Mouse (Mus musculus) CD4-positive, CD25-positive, alpha-beta regulatory T cell, adult 2 months (primary cell): ENCODE data around the gene Cyld.

ENCODE experiments used
- DNase-seq: peaks from one replicate; pipeline ENCODE4 v3.0.0-alpha.2; 2012; ENCODE audit warnings: low read depth, low spot score

Gene Cyld

GRCm38 (mm10) chr8:88696721-88697641 is at the start of gene Cyld:
TSS of gene Cyld (plus strand) at chr8:88697028.
- peak; percentile 99 for DNase-seq

- no peak for DNase-seq
Measured at GRCm38 (mm10) chr8:88648322-88648721, 48.5 kb upstream of the Cyld start.

DNA sequence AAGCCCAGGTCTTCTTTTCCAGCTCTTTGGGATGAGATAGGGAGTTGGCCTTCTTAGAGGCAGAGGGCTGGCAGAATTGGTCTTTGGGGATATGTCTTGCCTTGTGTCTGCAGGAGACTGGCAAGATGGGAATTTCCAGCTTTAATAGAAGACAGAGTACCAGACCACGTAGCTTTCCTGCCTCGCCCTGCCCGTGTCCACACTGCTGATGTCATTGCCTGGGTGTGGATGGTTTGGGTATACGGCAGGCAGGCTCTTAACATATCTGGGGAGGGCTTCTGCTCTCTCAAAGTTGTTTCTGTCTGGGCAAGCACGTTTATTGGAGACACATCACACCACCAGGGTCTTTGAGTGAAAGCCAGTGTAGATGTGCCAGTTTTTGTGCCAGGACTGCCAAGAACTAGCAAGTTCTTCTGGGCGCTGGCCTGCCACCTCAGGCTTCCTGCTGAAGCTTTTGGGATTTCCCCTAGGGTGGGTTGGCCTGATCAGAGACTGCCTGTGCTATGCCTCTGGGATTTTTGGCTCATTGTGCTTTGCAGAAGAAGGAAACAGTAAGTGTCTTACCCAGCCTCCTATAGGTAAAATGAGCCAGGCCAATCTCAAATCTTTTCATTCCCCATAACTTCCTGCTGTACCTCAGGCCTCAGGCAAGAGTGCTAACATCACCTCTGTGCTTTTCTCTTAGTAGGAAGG is 46.7 kb upstream of the Cyld start:
- DNase-seq: peak; percentile 46

DNA sequence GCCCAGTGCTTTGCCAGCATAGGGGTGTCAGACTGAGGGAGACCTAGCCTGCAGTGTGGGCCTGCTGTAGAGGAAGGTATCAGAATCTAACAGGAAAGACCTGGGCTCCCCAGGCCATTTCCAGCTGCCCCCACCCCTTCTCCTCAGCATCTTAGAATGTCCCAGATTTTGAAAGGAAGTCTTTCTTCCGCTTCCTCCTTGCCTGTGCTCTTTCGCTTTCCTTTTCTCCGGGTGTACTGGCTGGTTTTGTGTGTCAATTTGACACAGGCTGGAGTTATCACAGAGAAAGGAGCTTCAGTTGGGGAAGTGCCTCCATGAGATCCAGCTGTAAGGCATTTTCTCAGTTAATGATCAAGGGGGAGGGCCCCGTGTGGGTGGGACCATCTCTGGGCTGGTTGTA is 45.7 kb upstream of the Cyld start:
- peak; percentile 38 for DNase-seq

- no peak for DNase-seq
Measured at GRCm38 (mm10) chr8:88655334-88655733, 41.5 kb upstream of the Cyld start.

DNA sequence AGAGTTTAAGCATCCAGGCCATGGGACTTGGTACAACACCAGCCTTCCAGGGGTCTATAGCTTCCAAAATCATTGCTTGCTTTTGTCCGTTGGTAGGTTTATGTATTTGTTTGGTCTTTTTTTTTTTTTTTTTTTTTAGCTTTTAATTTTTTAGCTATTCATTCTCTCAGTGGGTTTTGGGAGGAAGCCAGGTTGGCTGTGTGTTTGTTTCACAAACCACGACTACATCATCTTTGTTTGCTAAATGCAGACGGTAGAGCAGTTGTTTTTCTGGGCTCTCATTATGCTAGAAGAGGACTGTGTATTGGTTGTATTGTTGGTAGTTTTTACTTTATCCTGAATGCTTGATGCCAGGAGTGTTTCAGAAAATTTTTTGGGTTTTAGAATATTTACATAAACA is 37.0 kb upstream of the Cyld start:
- DNase-seq: no peak

DNA sequence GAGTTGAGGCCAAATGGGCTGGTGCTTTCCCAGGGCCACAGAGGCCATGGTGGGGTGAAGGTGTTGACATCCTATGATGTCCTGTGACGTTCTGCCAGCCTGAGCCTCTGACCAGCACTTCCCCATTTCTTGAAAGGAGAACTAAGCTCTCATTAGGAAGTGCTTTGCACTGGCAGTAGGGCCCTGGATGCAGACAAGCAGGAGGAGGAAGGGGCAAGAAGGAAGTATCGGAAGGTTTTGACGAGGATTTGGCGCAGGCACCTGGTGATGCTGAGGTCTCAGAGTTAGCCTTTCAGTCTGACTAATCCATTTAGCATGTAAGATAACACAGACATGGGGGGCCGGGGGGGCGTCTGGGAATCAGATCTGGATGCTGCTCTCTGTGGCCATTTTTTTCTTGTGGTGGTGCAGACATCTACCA is 34.4 kb upstream of the Cyld start:
- DNase-seq: no peak

GRCm38 (mm10) chr8:88664121-88664520 is 32.7 kb upstream of the Cyld start:
- no peak for DNase-seq

- DNase-seq: no peak
Measured at GRCm38 (mm10) chr8:88664947-88665346, 31.9 kb upstream of the Cyld start.

- DNase-seq: peak; percentile 36
Measured at GRCm38 (mm10) chr8:88666435-88666834, 30.4 kb upstream of the Cyld start.

DNA sequence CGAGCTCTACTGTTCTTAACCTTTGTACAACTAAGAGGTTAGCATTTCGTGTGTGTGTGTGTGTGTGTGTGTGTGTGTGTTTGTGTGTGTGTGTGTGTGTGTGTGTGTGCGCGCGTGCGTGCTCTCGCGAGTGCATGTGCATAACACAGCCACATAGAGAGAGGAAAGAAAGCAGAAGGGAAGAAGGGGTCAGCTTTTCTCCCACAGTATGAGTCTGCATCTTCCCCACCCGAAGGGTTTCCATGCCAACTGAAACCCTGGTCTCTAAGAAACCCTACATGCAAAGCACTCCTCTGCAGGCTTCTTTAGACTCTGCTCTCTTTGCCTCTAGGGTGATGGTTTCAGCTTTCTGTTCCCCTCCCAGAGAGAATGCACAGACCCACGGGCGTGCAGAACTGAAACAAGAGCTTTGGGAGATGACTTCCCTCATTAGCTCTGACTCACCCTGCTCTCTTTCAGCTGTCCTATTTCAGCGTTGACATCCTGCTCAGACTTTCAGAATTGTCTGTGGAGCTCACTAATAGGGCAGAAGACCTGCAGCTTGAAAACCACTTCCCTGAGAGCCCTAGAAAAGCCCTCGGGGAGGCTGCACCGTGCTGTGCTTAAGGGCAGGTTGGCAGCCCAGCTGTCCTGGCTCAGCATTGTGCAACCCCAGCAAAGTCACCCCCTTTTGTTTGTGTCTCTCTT is 28.3 kb upstream of the Cyld start:
- DNase-seq: peak; percentile 73

GRCm38 (mm10) chr8:88670782-88671181 is 26.0 kb upstream of the Cyld start:
- no peak for DNase-seq

DNA sequence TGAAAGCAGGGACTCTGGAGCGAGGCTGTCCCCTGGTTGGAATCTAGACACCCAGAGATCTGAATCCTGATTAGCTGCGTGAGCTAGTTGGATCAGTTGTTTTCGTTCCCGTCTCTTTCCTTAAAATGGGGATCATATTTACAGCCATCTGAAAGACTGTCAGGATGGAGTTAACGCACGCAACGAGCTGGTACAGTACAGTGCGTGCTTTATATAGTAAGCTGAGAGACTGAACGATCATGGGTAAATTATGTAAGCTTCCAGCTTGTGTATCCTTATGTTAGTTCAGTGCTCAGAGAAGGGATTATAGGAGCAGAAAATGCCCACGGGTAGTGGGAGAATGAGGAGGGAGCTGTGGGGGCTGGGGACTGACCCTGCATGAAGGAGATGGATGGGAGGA is 25.3 kb upstream of the Cyld start:
- DNase-seq: no peak

DNA sequence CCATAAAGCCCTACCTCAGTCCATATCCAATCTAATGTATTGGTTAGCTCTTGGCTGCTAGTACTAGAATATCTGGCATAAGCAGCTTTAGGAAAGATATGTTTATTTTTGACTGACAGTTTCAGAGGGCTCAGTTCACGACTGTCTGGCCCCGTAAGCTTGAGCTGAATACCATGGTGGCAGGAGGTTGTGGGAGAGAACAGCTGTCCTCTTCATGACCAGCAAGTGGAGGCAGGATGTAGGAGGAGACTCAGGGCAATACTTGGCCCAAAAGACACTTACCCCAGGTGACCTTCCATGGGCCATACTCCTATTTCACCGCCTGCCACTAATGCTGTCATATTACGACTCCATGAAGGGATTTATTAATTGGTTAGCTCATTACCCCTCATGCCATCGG is 23.0 kb upstream of the Cyld start:
- no peak for DNase-seq

- DNase-seq: no peak
Measured at GRCm38 (mm10) chr8:88675372-88676165, 21.3 kb upstream of the Cyld start.

DNA sequence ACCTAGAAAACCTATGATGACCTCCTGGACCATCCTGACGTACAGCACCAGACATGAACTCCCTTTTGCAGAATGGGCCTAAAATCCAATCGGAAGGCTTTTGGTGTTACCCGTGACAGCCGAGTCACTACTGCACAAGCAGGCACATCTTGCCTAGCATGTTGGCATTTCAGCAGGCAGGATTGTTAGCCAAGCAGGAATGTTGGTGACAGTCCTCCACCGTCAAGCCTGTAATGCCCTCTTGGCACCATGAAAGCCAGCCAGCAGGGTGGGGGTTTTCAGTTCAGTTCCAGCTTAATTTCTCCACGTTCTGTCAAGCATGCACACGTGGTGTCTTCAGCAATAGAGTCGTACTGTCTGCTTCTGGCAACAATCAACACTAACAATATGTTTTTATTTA is 19.8 kb upstream of the Cyld start:
- DNase-seq: no peak

- no peak for DNase-seq
Measured at GRCm38 (mm10) chr8:88680566-88680965, 16.3 kb upstream of the Cyld start.

DNA sequence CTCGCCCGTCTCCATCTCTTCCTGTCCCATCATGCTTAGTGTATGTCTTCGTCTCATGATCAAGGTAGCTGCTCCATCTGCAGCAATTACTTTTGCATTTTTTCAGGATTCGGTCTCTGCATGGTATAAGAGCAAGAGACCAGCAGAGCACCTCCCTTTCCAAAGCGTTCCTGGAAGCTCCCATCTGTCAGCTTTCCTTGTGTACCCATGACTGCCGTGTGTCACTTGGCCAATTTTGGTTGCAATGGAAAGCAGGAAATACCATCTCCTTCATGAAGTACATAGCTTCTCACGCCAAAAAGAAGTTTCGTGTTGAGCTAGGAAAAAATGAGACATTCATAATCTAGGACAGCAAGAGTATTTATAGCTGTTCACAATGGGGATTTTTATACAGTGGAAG is 15.8 kb upstream of the Cyld start:
- no peak for DNase-seq

- no peak for DNase-seq
Measured at GRCm38 (mm10) chr8:88683656-88684289, 13.1 kb upstream of the Cyld start.

DNA sequence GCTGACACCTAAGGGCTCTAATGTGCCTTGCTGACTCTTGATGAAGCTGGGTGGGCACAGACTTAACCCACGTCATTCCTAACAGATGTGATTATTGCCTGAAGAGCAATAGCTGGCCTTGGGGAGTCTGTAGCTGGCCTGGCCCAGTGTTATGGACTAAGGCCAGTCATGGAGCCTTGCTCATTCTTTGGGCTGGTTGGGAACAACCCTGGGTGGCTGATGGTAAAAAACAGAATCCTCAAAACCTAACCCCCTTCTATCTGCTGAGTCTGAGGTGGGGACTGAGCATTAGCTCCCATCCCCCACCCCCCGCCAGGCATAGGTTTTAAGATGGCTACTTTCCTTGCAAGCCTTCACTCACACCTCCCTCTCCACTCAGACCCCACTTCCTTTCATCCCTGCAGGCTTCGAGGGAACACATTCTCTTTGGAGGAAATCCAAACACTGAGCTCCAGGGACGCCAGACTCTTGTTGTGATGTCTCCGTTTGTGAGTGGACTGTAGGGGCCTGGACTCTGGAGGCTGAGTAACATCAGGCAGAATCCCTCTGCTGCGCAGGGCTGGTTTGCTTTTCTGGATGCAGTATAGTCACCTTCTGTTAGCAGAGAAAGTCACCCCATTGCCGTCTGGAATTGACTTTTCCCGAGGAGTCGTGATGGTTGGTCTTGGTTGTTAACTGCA is 10.5 kb upstream of the Cyld start:
- no peak for DNase-seq

GRCm38 (mm10) chr8:88686906-88687235 is 10.0 kb upstream of the Cyld start:
- no peak for DNase-seq
